Mouse (Mus musculus) central nervous system, embryonic 18 days (tissue): ENCODE data around the gene Klri1. TPM values are rescaled to one million over a fixed set of nuclear protein-coding genes. Genes with fewer than 3 reads are reported as not detected.

Source experiments
- polyA plus RNA-seq: library from polyadenylated mRNA; depleted of rRNA; stranded (reverse); fragments of >200 nt; gene quantifications from 2 replicates; pipeline ENCODE4 v1.2.3, GENCODE M21; 2012; rRNA removed

Klri1 gene
- polyA plus RNA-seq: not detected in 2 replicates

DNA sequence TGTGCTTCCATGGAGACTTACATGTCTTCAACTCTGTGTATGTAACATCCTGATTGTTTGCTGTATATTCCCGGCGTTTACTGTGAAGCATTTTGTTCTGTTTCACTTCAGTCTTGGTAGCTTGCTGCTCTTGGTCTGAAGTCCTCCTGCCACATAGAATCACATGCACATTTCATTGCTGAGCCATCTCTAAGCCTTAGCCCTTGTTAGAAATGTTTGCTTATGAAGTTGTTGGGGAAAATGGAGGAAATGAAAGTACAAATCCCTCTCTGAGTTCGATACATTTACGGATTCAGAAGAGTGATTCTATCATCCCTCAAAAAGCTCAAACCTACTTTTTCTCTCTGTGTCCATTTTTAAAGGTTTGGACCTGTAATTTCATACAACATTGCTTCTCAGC, at the start of gene Klri1:
Klri1 (minus strand) TSS at position 101 of the 400 bp plus-strand sequence.

GRCm38 (mm10) chr6:129740069-129740721, 23.3 kb upstream of the Klri1 start, which contains the start of gene Klri2:
Klri2 (minus strand) TSS chr6:129740484.

GRCm38 (mm10) chr6:129678873-129679272, 38.1 kb downstream of the Klri1 start, which contains the start of gene Klrc1:
Klrc1 (minus strand) TSS chr6:129678973.

DNA sequence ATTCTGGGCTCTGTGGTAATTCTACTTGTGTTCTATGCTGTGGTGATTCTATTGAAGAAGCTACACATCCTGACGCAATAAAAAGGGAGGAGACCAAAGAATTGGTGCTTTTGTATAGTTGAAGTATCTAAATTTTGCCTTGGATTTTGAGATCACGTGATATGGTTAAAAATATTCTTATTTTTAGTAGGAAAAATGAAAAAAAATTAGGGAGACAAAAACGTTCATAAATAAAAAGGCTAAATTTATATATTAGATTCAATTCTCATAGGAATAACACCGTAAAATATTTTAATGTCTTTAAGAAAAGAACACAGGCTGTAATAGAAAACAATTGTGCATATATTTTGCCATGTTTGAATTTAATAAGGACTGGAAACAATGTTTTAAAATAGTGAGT, 56.3 kb downstream of the Klri1 start, which contains the start of gene Klrc2:
Klrc2 (minus strand) TSS at position 101 of the 400 bp plus-strand sequence.

Other genes with a start within 250 kb of the Klri1 start
- 0.01 TPM in 1 of 2 replicates, not detected in the other for gene Olr1, start 210.0 kb downstream of the Klri1 start, polyA plus RNA-seq
- not detected in 2 replicates for gene Tmem52b, start 204.6 kb downstream of the Klri1 start, polyA plus RNA-seq
- gene Gabarapl1, start 184.0 kb downstream of the Klri1 start, polyA plus RNA-seq: 226 TPM in 2 replicates
- 0.19 and 0.20 TPM in 2 replicates for gene Klre1, start 139.2 kb downstream of the Klri1 start, polyA plus RNA-seq
- 0.12 TPM in 1 of 2 replicates, not detected in the other for gene Klrd1, start 125.3 kb downstream of the Klri1 start, polyA plus RNA-seq
- gene Klrk1, start 93.3 kb downstream of the Klri1 start, polyA plus RNA-seq: not detected in 2 replicates
- not detected in 2 replicates for gene Klrc3, start 73.8 kb downstream of the Klri1 start, polyA plus RNA-seq
- not detected in 2 replicates for gene Klrc2, start 56.4 kb downstream of the Klri1 start, polyA plus RNA-seq
- gene Klrc1, start 38.2 kb downstream of the Klri1 start, polyA plus RNA-seq: not detected in 2 replicates
- gene Klri2, start 23.4 kb upstream of the Klri1 start, polyA plus RNA-seq: 0.03 TPM in 1 of 2 replicates, not detected in the other
- not detected in 2 replicates for gene Gm156, start 67.1 kb upstream of the Klri1 start, polyA plus RNA-seq
- not detected in 2 replicates for gene Gm17631, start 145.5 kb upstream of the Klri1 start, polyA plus RNA-seq
- 0.04 TPM in 1 of 2 replicates, not detected in the other for gene Klra17, start 159.5 kb upstream of the Klri1 start, polyA plus RNA-seq
- gene Klra5, start 200.5 kb upstream of the Klri1 start, polyA plus RNA-seq: not detected in 2 replicates